Mouse (Mus musculus): ENCODE results near the gene Crygb. TPM values are rescaled to one million over a fixed set of nuclear protein-coding genes. Genes with fewer than 3 reads are reported as not detected.
"Not testable (repeated sequence)": the region's sequence is repeated elsewhere in the genome, so short reads cannot be mapped to it uniquely, and the experiment has no call there.

Crygb gene
- total and polyA plus RNA-seq, 3 experiments, result not detected

DNA sequence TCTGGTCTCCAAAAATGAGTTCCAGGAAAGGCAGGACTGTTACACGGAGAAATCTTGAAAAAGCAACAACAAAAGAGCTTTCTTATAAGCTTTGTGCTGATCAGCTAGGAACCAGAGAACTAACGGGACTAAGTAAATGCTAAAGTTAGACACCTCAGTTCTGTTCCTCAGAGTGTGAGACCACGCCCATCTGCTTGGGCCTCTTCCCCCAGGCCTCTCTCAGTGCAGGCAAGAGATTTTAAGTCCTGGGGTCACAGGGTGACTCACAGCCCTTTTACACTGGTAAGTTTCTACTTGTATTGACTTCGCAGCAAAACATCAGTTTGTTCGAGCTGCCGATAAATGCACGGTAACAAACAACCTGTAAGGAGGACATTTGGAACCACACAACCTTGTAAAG lies 30.4 kb downstream of the Crygb start:
- Histone ChIP-seq H3K79me2 (ENCODE audit: control insufficient read depth, insufficient read depth, low read length, poor library complexity) (no peaks in the 10 kb centered on the region), H3K4me3 (ENCODE audit: control insufficient read depth in 1 of 2, insufficient read depth in 1 of 2, low read depth in 2 of 2, low read length in 2 of 2) (no peak overlapping the region), H3K36me3 (ENCODE audit: control insufficient read depth in 1 of 2, insufficient read depth in 2 of 2, low read length in 2 of 2) (no peaks in the 10 kb centered on the region), H3K9me3 (replicated peaks; ENCODE audit: insufficient read depth, low read length) (no peaks in the 10 kb centered on the region), H3K27ac (ENCODE audit: control insufficient read depth, low read depth, low read length) (no peak overlapping the region), H3K4me1 (ENCODE audit: control insufficient read depth in 1 of 2, insufficient read depth in 2 of 2, low read length in 2 of 2) (no peaks in the 10 kb centered on the region), H3K27me3 (ENCODE audit: control insufficient read depth in 1 of 2, insufficient read depth in 2 of 2, low read length in 2 of 2) (no peaks in the 10 kb centered on the region), H3K9ac (ENCODE audit: control insufficient read depth, low read depth, low read length, poor library complexity, severe bottlenecking) (no peak overlapping the region)
- TF ChIP-seq UBTF (IDR thresholded peaks at IDR 0.05; ENCODE audit: borderline replicate concordance, insufficient read depth, low read depth, low read length), result no peak
- TF ChIP-seq SIN3A (IDR thresholded peaks at IDR 0.05; ENCODE audit: low read length), result no peak
- TF ChIP-seq TBP (IDR thresholded peaks at IDR 0.05; ENCODE audit: low read depth, low read length), result no peak
- no peak for TF ChIP-seq POLR2A (IDR thresholded peaks at IDR 0.05; ENCODE audit: control insufficient read depth in 1 of 2, insufficient read depth in 1 of 2, low read depth in 1 of 2, low read length in 2 of 2, poor library complexity in 1 of 2)
- no peak for TF ChIP-seq POLR2AphosphoS5 (IDR thresholded peaks at IDR 0.05; ENCODE audit: borderline replicate concordance, low read depth, low read length)
- no peak for TF ChIP-seq JUND (IDR thresholded peaks at IDR 0.05; ENCODE audit: low read depth, low read length)
- TF ChIP-seq SMC3 (IDR thresholded peaks at IDR 0.05; ENCODE audit: low read depth, low read length), result no peak
- TF ChIP-seq MAFK (IDR thresholded peaks at IDR 0.05; ENCODE audit: borderline replicate concordance, low read depth, low read length), result no peak
- no peak for TF ChIP-seq ZKSCAN1 (IDR thresholded peaks at IDR 0.05; ENCODE audit: low read depth, low read length)
- TF ChIP-seq CHD2 (IDR thresholded peaks at IDR 0.05; ENCODE audit: low read length), result no peak
- no peak for TF ChIP-seq BHLHE40 (IDR thresholded peaks at IDR 0.05; ENCODE audit: borderline replicate concordance, low read depth, low read length)
- no peak for TF ChIP-seq HCFC1 (IDR thresholded peaks at IDR 0.05; ENCODE audit: low read depth, low read length)
- TF ChIP-seq POLR2AphosphoS2 (IDR thresholded peaks at IDR 0.05; ENCODE audit: low read length), result no peak
- no peak for TF ChIP-seq GATA1 (IDR thresholded peaks at IDR 0.05; ENCODE audit: low read depth, low read length)
- TF ChIP-seq CHD1 (IDR thresholded peaks at IDR 0.05; ENCODE audit: low read depth, low read length), result no peak
- TF ChIP-seq ZC3H11A (IDR thresholded peaks at IDR 0.05; ENCODE audit: low read depth, low read length), result no peak
- no peak for TF ChIP-seq TCF12 (IDR thresholded peaks at IDR 0.05; ENCODE audit: low read depth, low read length)
- DNase-seq (ENCODE audit: low read depth, low spot score), result no peak

DNA sequence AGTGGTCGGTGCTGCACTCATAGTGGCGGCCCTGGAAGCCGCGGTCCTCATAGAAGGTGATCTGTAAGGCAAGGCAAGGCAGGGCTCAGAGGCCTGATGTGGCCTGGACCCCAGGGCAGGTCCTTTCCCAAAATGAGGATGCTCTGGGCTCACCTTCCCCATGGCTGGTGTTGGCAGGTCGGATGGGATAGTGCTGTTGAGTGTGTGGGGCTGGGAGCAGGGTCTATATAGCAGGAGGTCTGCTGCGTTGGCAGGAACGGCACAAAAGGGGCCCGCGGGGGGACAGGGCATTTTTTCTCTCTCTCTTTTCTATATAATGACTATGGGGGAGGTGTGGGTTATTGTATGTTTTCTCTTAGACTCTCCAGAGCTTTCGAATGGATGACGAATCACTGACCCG lies 31.1 kb downstream of the Crygb start, which contains the start of gene Cryge:
Gene Cryge (minus strand): TSS at position 198 of the 400 bp plus-strand sequence.
- not testable (repeated sequence) for H3K4me3 ChIP-seq (ENCODE audit: control insufficient read depth in 1 of 2, insufficient read depth in 1 of 2, low read depth in 2 of 2, low read length in 2 of 2); DNase-seq (ENCODE audit: low read depth, low spot score); H3K27me3 ChIP-seq (ENCODE audit: control insufficient read depth in 1 of 2, insufficient read depth in 2 of 2, low read length in 2 of 2); H3K27ac ChIP-seq (ENCODE audit: control insufficient read depth, low read depth, low read length); H3K9ac ChIP-seq (ENCODE audit: control insufficient read depth, low read depth, low read length, poor library complexity, severe bottlenecking); H3K9me3 ChIP-seq (replicated peaks; ENCODE audit: insufficient read depth, low read length); H3K79me2 ChIP-seq (ENCODE audit: control insufficient read depth, insufficient read depth, low read length, poor library complexity); H3K4me1 ChIP-seq (ENCODE audit: control insufficient read depth in 1 of 2, insufficient read depth in 2 of 2, low read length in 2 of 2); H3K36me3 ChIP-seq (ENCODE audit: control insufficient read depth in 1 of 2, insufficient read depth in 2 of 2, low read length in 2 of 2)
